Mouse (Mus musculus) layer of hippocampus, adult 8-10 months (tissue): ENCODE results near the gene Pnpla5. TPM values are rescaled to one million over a fixed set of nuclear protein-coding genes. Genes with fewer than 3 reads are reported as not detected.
A peak's percentile ranks its signal among the peaks of the same experiment; 100 is the strongest.

Experiments used
- DNase-seq, 2 experiments: peaks; one replicate each; pipeline ENCODE4 v3.0.0; 2022; ENCODE audit warnings: low spot score in 2 of 2
- microRNA-seq, 2 experiments: library from miRNA; unstranded; fragments of <30 nt; microRNA quantifications; one replicate each; pipeline ENCODE4 v1.2.0; 2022
- total RNA-seq, 4 experiments: library from RNA; stranded (reverse); gene quantifications; 2 replicates each; pipeline ENCODE4 v1.2.4; 2022

The Pnpla5 gene
- total RNA-seq, 4 experiments from 2014 or later, result not detected

- no peak for DNase-seq
Measured at GRCm38 (mm10) chr15:84070116-84070676, 52.8 kb downstream of the Pnpla5 start.

- no peak for DNase-seq
Measured at GRCm38 (mm10) chr15:84069455-84070050, 53.4 kb downstream of the Pnpla5 start.

GRCm38 (mm10) chr15:84065701-84066100 is 57.3 kb downstream of the Pnpla5 start:
- no peak for DNase-seq

- DNase-seq, result peak in 1 of 2 experiments; percentile 47
Measured at GRCm38 (mm10) chr15:84065140-84065539, 57.8 kb downstream of the Pnpla5 start, which contains the start of gene Efcab6. Gene Efcab6, minus strand, starts transcription at chr15:84065379.

Small RNA genes within 50 kb of the gene (microRNA-seq; reads per million reads assigned to microRNA genes)
- gene Mir6392, result 0 to 0.51 reads per million in 2 experiments

Other genes with a start within 250 kb of the Pnpla5 start
- gene Efcab6, start 57.8 kb downstream of the Pnpla5 start, total RNA-seq, result 1 to 10 TPM; 5.0 to 8.6 (median 6.2) TPM
- 100 to 1,000 TPM; 302 to 347 (median 323) TPM for gene Sult4a1, start 17.4 kb downstream of the Pnpla5 start, total RNA-seq
- 10 to 100 TPM in 2 of 4 experiments, 1 to 10 TPM in 2; 7.3 to 11.5 (median 9.4) TPM for gene Pnpla3, start 44.7 kb upstream of the Pnpla5 start, total RNA-seq
- 100 to 1,000 TPM; 102 to 107 (median 105) TPM for gene Samm50, start 69.1 kb upstream of the Pnpla5 start, total RNA-seq
- gene Parvb, start 108.9 kb upstream of the Pnpla5 start, total RNA-seq, result 10 to 100 TPM; 23.2 to 33.7 (median 26.9) TPM
- 10 to 100 TPM; 23.8 to 34.0 (median 31.7) TPM for gene Parvg, start 200.9 kb upstream of the Pnpla5 start, total RNA-seq